Mouse (Mus musculus): ENCODE data around the gene Hpf1.

Gene Hpf1

DNA sequence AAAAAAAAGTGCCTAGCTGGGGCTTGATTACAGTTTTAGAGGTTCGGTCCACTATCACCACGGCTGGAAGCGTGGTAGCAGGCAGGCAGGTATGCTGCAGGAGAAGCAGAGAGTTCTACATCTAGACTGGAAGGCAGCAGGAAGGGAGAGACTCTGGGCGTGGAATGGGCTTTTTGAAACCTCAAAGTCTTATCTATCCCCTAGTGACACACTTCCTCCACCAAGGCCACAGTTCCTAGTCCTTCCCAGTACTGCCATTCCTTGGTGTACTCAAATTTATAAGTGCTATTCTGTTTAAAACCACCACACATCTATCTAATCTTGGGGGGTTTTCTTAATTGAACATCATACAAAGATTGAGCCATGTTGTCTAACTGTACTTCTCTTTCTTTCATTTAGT, 1.5 kb downstream of the Hpf1 start:
- in situ Hi-C loops (cut with MboI) = no loop called here

DNA sequence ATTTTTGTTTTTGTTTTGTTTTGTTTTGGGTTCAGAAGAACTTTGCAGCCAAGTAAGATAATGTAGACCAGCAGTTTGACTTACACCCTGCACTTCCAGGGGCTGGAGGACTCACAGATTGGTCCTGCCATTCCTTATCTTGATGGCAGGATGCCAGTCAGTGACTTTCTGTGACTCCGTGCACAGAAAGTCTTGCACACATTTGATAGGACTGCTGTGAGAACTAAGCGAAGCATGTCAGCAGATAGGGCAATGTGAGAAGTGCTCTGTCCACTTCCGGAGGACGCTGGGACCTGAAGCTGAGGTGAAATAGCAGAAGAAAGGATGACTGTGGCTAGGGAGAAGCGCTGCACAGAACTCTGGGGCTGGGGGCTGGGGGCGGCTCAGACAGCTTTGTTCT, 5.7 kb downstream of the Hpf1 start:
- in situ Hi-C loops (cut with MboI) = no loop called here

DNA sequence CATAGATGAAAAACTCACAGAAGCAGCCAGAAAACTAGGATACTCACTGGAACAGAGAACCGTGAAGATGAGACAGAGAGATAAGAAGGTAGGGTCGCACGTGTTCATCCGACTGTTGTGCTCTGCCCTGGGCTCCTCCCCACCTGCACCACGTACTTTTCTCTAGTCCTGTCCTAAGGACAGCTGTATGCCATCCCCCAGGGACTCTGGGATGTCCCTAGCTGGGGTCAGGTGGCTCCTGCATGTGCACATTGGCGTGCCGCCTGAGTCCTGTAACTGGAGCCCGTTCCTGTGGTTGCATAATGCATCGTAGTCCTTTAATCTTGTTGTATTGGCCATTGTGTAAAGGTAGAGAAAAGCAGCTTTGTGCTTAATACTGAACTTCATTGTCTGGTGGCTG, 9.9 kb downstream of the Hpf1 start:
- in situ Hi-C loops (cut with MboI) = no loop called here

DNA sequence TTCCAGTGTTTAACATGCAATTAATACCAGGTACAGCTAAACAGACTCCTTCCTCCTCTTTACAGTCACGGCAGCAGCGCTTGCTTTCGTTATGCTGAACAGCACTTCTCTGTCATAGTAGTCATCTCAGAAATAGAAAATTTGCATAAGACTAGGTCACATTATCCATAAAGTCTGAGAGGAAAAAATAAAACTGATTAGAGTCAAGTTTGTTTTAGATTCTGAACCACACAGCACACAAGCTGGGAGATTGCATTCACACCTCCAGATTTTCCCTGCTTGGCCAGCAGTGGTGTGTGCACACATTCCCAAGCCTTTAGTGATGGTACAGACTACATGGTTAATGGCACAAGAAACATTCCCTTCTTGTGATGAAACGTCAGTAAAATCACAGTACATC, 21.9 kb downstream of the Hpf1 start:
- in situ Hi-C loops (cut with MboI) = no loop called here

DNA sequence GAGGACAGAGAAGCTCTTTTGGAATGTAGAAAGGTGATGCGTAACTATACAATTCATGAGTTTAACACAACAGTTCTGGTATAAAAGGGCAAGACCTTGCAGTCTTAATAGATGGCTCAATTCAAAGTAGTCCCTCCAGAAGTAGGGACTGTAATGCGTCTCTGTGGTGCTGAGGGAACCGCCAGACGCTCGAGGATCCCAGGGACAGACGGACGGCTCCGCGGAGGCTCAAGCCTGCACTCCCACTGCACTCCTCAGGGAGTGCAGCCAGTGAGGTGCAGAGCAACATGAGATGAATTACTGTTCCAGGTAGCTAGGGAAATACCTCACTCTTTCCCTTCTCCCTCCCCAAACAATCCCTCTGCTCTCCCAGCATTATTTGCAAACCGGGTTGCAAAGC, 22.3 kb downstream of the Hpf1 start:
- in situ Hi-C loops (cut with MboI) = no loop called here

DNA sequence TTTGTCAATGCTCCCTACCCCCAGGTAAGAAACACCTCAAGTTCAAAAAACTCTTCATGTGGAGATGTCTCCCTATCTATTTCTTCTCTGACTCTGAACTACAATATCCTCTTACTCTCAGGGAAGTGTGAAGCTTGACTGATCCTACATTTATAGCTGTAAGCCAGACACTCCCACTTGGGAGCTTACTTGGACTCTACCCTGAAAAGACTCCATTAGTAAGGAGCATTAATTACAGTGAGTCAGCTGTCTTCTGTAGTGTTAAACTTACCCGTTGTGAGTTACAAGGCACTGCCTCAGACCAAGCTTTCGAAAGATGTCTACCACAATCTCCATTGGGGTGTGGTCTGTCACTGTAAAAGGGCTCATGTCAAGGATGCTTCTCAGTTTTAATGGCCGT, 28.9 kb downstream of the Hpf1 start:
- in situ Hi-C loops (cut with MboI) = no loop called here

DNA sequence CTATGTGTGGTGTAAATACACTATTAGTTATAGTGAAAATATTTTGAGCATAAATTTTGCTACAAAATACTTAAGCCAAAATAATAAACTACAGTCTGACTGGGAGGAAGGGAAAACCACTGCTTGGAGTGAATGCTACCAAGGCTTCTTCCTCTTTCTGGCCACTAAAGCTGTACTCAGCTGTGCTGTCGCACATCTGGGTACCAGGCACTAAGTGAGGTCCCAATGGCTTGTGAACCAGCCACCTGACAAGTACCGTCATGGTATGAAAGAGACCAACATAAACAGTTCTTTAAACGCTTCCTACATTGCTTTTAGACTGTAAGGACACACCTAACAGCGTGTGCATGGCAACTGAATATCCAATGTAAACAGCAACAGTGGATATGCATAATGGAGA, 30.0 kb downstream of the Hpf1 start:
- in situ Hi-C loops (cut with MboI) = no loop called here

DNA sequence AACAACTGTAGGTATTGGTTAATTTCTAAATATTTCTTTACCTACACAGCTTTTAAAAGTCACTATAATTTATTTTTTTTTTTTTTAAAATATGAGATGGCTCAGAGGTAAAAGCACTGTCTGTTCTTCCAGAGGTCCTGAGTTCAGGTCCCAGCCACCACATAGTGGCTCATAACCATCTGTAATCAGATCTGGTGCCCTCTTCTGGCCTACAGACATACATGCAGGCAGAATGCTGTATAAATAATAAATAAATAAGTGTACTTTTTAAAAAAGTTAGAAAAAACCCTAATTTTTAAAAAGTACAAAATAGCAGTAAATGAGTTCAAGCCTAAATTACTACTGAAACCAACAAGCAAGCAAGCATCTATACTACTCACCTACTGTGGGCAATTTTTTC, 43.4 kb downstream of the Hpf1 start:
- in situ Hi-C loops (cut with MboI) = no loop called here

DNA sequence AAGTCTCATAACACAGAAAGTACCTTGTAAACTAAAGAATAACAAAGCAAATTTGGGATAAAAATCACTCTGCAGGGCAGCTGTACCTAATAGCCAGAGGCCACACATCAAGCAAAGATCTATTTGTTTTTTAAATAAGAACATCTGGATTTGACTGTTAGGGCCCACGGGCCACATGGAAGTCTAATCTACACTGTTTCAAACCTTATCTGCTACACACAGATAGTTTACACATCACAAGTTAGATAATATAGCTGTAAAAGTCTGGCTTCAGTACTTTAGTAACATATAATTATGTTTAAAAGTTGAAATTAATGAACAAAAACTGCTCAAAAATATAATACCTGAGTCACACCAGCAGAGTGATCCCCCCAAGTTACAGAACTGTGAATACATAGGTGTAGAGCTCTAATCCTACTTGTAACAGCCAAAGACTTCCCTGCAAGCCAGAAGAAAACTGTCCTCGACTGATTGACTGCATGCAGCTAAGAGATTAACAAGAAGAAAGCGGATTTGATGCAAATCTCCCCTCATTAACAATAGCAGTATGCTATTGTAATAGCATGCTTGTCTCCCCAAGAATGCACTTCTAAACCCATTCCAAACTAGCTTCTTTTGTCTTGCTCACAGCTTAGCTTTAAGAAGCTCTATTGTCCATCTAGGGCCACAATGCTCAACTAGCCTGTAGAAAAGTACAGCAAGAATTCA, 48.7 kb downstream of the Hpf1 start:
- in situ Hi-C loops (cut with MboI) = no loop called here

DNA sequence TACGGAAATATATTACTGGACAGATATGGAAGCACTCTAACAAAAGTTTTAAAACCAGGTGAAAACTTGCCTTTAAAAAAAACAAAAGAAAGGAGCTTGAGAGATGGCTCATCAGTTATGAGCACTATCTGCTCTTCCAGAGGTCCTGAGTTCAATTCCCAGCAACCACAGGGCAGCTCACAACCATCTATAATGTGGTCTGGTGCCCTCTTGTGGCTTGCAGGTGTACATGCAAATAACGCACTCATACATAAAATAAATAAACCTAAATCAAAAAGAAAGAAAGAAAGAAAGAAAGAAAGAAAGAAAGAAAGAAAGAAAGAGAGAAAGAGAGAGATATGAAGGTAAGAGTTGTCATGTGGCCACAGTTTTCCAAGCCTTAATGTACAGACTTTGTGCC, 52.6 kb downstream of the Hpf1 start:
- in situ Hi-C loops (cut with MboI) = no loop called here

DNA sequence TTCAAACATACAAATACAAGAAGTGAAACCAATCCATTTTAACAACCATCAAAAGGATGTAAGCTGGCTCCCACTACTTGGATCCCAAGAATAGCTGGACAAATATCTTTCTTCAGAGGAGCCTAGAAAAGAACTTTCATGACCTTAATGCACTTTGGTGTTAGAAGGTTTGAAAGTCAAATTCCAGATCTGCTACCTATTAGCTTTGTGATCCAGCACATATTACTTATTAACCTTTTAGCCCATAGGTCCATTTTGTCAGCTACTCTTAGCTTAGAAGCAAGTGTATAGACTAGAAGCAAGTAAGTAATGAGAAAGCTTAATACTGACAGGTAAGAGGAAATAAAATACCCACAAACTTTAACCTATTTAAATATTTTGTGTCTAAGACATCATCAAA, 57.3 kb downstream of the Hpf1 start:
- in situ Hi-C loops (cut with MboI) = no loop called here

DNA sequence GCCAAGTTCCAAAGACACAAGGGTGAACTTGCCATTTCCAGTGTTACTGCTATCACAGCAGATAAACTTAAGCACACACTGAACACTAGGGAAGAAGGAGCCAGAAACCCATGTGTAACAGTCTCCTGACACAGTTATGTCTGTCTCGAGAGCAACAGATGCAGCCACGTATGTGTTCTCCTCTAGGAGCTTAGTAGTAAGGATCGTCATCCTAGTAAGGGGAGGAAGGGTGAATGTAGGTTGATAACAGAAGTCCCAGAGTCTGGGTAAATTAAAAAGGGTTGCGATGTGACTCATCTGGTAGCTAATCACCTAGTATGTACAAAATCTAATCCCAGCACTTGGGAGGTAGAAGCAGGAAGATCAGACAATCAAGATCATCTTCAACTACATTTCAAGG, 59.6 kb downstream of the Hpf1 start:
- in situ Hi-C loops (cut with MboI) = no loop called here

DNA sequence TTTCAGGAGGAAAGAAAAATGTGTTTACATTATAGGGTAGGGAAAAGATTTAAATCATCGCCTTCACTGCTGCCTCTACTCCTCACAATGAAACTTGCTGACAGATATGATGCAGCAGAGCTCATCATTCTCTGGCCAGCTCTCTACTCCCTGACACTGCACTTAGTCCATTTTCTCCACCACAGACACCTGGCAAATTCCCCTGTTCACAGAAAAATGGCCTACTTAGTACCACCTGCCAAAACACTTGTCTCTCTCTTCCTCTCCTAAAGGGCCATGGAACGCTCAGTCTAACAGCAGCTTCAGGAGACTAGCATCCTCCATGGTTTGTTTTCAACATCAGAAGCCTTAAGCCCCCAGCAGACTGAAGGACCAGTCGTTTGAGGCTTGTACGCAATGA, 61.1 kb downstream of the Hpf1 start:
- in situ Hi-C loops (cut with MboI) = no loop called here

DNA sequence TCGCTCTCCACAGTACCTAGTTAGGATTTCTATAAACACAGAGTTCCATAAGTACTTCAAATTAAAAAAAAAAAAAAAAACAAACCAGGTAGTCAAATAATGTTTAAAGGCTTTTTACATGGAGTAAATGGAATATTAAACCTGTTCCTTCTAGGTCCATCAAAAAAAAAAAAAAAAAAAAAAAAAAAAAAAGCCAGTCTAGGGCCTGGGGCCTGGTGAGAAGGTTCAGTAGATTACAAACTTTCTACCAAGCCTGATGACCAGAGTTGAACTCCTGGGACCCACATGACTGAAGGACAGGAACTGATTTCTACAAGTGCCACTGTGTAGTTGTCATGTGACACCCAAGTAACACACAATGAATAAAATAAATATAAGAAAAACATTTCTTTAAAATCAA, 61.5 kb downstream of the Hpf1 start:
- in situ Hi-C loops (cut with MboI) = no loop called here

DNA sequence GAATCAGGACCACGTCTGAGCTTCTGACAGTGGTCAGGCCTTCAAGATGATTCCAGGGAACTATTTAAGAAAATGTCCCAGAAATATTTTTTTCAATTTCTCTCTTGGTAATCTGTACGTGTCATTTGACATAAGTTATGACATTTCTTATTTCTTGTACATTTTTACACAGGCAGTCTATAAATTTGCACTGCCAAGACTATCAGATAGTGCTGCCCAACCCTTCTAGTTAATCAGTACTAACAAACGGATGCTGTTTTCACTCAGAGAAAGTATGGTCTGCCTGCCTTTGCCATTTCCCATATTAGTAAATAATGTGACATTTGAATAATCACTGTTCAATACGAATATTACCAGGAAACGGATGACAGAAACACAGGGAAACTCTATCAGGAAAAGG, 62.6 kb downstream of the Hpf1 start:
- in situ Hi-C loops (cut with MboI) = no loop called here

DNA sequence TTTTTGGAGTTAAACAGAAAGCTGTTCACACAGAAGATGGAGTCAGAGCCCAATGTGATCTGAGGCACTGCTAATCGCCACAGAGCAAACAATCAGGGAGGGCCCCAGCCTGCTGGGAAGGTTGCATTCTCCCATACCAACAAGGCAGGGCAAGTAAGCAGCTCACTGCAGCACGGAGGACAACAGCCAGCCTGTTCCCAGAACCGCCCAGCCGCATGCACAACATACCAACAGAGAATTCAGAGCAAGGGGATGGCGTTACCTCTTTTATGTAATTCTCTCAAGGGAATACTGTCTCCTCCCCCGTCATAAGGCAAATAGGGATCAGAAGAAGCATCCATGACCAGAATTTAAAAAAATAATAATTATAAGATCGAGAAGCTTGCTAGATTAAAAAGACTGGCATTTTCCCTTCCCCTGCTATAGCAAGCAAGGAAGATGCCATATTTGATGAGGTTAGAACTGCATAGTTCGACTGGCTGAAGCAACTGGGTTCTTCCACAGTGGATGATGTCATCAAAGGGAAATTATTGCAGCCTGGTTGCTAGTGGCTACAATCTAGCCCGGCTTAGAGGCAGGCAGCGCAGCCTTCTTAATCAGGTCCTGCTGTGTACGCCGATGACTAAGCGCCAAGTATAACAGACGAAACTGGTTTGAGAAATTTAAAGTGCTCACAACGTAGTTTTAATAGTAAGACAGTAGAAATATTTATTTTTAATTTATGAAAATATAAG, 64.2 kb downstream of the Hpf1 start:
- in situ Hi-C loops (cut with MboI) = no loop called here

DNA sequence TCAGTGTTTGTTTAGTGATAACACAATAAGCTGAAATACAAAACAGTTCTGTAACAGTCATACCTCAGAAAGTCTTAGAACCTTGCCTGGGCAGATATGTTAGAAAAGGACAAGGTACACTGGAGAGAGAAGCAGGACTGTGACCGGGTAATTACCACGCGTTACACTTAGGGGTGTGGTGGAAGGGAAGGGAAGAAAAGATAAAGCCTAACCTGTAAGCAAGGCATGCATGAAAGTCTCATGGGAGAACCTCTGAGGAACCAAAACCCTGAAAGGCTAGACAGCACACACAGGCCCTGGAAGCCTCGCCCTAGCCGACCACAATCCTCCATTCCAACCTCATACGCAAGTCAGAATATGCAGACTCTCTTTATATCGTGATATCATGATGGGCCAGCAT, 66.6 kb downstream of the Hpf1 start:
- in situ Hi-C loops (cut with MboI) = no loop called here
